Mouse (Mus musculus) small intestine, adult 2 months (tissue): ENCODE data around the gene Dtnbp1.

Source experiments
- CTCF ChIP-seq: fragments of 200-500 bp; IDR thresholded peaks from 2 replicates; pipeline ENCODE4 v1.5.1; 2012; ENCODE audit warnings: low read depth, mild to moderate bottlenecking, control low read depth, inconsistent platforms, low read length, moderate library complexity, mixed read lengths; ENCODE audit not compliant: insufficient replicate concordance, insufficient read length; ENCODE audit errors: extremely low read depth
- POLR2A ChIP-seq: fragments of 200-500 bp; IDR thresholded peaks from 2 replicates; pipeline ENCODE4 v1.6.1; 2012; ENCODE audit warnings: low read depth, mild to moderate bottlenecking, control low read depth, inconsistent platforms, low read length, moderate library complexity

DNA sequence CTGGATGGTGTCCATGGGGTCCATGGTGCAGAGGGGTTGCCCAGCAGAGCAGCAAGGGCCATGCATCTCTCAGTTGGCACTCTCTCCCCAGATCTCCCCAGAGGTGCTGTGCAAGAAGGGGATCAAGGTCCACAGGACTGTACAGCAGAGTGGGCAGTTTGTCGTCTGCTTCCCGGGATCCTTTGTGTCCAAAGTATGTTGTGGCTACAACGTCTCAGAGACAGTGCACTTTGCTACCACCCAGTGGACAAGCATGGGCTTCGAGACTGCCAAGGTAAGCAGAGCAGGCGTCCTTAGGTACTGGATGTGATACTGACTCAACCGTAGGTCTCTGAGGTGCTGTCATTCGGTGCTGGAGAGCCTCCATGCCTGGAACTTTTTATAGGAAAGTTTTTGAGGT is 88.4 kb downstream of the Dtnbp1 start:
- TF ChIP-seq CTCF (no peak), POLR2A (no peak)
